Mouse (Mus musculus): ENCODE measurements around the gene Tnfrsf1a.

The Tnfrsf1a gene

DNA sequence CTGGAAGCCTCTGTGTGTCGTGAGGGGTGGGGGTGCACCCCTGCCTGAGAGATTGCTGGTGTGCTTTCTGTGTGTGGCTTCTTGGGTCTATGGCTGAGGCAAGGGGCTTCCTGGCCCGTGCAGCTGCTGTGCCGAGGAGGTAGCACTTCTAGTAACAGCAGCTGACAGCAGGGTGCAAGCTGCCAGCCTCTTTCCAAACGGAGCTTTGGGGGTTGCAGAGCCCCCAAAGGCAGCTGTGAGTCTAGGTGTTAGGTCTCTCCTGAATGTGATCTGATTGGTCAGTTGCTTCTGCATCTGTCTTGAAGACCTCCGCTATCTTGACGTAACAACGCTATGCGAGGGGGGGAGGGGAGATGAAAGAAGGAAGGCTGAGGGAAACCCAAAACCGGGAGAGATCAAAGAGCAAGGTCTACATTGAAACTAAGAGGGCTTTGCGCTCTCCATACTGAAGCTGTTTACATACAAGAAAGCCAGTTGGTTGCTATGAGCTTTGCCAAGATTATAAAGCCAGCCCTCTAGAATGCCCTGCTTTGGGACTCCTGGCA, 6.1 kb downstream of the Tnfrsf1a start:
- DNase-seq, result no peak

DNA sequence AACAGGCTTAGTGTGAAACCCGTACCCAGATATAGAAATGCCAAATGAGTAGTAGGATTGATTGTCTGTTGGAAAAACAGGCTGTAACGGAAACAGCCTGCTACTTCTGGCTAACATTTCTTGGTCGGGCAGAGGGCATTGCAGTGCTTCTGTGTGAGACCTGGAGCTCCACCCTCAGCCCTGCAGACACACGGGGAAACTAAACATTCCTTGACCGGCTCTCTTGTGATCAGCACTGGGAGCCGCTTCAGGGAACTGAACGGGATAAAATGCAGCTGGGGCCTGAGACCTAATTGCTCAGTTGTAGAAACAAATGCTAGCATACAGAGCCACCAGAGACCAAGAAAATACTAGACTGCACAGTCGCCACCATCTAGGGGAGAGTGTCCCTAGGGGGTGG, 7.1 kb downstream of the Tnfrsf1a start:
- no peak for DNase-seq

DNA sequence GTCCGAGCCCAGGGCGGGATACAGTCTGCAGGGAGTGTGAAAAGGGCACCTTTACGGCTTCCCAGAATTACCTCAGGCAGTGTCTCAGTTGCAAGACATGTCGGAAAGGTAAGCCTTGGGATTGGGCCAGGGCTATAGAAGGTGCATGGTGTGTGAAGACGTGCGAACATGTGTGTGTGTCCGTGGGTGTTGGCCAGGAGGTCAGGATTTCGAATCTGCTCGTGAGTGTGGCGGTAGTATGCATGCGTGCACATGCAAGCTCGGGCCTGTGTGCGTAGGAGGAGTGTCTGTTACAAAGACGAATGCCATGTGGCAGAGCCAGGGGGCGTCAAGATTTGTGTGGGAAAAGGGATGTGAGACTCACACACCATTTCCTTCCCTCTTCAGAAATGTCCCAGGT, 8.2 kb downstream of the Tnfrsf1a start:
- DNase-seq, result no peak

DNA sequence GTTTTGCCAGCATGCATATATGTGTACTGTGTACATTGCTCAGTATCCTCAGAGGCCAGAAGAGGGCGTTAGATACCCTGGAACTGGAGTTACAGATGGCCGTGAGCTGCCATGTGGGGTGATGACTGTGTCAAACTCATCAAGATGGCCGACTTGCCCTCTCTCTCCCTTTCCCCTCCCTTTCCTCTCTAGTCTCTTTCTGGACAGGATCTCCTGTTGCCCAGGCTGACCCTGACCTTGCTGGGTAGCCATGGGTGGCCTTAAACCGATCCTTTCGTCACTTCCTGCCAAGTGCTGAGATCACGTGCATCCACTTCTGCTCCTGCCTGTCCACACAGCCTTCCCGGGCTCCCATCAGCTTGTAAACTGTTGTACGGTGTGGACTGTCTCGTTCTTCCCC, 10.8 kb downstream of the Tnfrsf1a start:
- no peak for DNase-seq

DNA sequence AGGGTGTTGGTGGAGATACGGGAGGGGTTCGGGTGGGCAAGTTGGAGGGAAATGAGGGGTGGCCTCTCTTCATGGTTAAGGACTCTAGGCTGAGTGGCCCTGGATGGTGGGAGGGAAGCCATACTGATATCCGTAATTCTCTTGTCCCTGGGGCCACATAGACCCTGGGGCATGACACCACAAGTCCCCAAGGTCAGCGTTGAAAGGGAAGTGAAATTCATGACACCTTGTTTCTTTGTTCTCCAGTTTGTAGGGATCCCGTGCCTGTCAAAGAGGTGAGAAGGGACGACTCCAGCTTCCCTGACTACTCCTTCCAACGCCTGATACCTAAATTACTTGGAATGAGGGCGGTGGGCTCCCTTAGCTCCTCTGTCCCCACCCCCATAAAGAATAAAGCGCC, 11.7 kb downstream of the Tnfrsf1a start:
- no peak for DNase-seq

DNA sequence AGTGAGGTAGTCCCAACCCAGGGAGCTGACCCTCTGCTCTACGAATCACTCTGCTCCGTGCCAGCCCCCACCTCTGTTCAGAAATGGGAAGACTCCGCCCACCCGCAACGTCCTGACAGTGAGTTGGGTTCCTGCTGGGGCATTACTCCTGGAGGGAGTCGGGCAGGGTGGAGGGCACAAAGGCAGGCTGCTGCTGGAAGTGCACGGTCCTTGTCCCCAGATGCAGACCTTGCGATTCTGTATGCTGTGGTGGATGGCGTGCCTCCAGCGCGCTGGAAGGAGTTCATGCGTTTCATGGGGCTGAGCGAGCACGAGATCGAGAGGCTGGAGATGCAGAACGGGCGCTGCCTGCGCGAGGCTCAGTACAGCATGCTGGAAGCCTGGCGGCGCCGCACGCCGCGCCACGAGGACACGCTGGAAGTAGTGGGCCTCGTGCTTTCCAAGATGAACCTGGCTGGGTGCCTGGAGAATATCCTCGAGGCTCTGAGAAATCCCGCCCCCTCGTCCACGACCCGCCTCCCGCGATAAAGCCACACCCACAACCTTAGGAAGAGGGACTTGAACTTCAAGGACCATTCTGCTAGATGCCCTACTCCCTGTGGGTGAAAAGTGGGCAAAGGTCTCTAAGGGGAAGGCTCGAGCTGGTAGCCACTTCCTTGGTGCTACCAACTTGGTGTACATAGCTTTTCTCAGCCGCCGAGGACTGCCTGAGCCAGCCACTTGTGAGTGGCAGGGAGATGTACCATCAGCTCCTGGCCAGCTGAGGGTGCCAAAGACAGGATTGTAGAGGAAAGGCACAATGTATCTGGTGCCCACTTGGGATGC, 12.5 kb downstream of the Tnfrsf1a start:
- peak; percentile 72 to 79 for DNase-seq

DNA sequence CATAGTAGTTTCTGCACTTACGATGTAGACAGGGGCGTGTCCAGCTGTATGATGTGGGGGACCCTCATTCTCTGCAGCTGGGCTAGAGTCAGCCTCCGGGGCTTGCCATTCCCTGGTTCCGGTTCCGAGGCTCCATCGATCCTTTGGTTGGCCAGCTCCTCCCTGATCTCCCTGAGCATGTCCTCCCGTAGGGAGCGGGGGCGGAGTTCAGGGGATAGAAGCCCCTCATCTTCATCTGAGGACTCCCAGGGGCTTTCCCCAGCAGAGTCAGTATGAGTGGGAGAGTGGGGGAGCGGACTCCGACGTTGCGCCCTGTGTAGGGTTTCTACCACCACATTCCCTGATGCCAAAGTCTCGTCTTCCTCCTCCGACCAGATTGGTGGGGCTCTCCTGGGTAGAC, 13.9 kb downstream of the Tnfrsf1a start:
- no peak for DNase-seq

DNA sequence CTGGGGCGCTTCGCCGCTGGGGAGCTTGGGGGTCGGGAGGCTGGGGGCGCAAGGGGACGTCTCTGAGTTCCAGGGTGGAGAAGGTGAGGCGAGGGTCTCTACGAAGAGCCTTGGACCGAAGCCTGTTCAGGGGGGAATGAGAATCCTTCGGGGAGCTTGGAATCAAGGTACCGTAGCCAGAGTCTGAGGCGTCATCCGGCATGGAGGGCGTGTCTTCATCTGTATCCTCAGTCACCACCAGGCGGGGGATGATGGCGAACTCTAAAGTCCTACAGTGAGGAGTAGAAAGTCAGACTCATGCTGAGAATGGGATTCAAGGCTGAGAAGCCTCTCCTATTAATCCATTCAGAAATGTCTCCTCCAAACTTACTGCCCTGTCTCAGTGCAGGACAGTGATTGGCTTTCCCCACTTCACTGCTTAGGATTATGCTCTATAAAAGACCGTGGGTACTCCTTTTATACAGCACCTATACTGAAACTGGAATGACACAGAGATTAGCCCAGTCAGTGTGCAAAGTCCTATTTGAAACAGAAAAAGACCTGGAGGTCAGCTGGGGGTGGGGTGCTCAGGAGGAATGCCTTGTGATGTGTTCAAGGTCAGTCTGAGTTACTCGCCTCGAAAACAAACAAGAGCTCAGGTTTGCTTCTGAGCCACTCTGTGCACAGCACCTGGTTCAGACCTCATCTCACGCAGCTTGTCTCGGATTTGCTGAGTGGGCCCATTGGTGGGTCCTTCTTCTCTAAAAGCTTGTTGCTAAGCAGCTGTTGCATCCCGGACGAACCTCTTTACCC, 14.5 kb downstream of the Tnfrsf1a start:
- peak; percentile 67 to 80 for DNase-seq

DNA sequence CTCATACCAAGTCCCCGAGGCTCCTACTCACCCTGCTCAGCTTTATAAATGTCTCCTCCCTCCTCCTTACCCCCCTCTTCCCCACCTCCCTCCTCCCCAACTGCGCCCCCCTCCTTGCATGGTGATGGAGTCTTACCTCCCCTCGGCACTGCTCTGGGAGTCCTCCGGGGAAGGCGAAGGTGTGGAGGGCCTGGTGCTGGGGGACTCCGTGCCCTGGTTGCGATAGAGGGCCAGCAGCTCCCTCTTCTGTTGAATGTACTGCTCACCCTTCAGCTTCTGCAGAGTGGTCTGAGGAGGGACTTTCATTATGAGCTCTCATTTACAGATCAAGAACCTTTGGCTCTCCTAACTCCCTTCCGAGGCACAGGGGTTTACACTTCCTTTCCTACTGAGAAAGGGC, 15.3 kb downstream of the Tnfrsf1a start:
- no peak for DNase-seq

DNA sequence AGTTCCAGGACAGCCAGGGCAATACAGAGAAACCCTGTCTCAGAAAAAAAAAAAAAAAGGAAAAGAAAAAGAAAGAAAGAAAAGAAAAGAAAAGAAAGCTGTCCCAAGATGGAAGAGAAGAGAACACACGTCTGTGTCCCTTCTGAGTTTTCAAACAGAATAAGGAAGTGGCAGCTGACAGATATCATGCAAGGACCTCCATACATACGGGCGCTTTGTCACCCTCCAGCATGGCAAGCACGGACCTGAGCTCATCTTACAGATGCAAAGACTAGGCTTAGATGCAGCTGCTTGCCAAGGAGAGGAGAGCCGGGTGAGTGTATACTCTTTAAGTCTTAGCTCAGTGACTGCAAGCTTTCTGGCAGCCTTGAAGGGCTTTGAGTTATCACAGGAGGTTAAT, 16.4 kb downstream of the Tnfrsf1a start:
- no peak for DNase-seq

DNA sequence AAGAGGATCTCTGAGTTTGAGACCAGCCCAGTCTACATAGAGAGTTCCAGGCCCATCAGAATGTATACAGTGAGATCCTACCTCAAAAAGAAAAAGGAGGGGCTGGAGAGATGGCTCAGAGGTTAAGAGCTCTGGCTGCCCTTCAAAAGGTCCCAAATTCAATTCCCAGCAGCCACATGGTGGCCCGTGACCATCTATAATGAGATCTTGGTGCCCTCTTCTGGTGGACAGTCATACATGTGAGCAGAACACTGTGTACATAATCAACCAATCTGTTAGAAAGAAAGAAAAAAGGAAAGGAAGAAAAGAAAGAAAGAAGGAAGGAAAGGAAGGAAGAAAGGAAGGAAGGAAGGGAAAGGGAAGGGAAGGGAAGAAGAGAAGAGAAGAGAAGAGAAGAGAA, 17.0 kb downstream of the Tnfrsf1a start:
- DNase-seq, result no peak

DNA sequence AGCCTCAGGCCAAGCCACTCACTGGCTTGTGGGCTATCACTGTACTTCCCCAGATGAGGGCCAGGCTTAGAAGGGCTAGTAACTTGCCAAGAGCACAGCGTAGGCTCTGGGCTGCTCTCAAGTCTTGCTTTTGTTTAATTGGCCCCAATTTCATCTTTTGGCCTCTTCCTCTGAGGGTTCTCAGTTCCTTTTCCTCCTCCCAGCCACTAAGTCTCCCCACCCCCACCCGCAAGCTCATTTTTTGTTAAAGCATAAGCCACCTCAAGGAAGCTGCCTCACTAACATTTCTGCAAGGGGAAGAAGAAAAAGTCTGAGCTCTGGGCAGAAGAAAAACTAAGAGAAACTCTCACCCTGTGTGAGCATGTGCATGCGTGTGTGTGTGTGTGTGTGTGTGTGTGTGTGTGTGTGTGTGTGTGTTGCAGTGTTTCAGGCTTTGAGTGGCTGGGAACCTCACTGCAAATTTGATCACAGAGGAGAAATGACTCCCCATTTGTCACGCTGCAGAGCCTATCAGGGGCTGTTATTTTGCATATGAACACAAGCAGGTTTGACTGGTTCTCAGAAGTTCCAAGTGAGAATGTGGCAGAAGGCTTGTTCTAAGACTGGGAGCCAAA, 18.7 kb downstream of the Tnfrsf1a start:
- peak in 1 of 2 experiments; percentile 68 for DNase-seq

DNA sequence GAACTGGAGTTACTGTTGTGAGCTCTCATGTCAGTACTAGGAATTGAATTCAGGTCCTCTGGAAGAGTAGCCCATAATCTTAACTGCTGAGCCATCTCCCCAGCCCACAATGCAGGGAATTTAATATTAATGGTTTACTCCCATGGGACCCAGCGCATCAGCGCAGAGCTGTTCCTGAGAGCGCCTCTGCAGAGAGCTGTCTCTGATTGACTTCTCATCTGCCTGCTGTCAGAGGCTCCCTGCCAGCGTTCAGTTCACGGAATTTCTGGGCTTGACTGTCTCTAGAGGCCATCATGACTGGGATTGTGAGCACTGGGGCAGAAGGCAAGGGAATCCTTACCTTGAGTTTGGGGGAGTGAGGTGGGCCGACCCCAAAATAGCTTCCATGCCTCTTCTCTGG, 27.9 kb downstream of the Tnfrsf1a start:
- no peak for DNase-seq

DNA sequence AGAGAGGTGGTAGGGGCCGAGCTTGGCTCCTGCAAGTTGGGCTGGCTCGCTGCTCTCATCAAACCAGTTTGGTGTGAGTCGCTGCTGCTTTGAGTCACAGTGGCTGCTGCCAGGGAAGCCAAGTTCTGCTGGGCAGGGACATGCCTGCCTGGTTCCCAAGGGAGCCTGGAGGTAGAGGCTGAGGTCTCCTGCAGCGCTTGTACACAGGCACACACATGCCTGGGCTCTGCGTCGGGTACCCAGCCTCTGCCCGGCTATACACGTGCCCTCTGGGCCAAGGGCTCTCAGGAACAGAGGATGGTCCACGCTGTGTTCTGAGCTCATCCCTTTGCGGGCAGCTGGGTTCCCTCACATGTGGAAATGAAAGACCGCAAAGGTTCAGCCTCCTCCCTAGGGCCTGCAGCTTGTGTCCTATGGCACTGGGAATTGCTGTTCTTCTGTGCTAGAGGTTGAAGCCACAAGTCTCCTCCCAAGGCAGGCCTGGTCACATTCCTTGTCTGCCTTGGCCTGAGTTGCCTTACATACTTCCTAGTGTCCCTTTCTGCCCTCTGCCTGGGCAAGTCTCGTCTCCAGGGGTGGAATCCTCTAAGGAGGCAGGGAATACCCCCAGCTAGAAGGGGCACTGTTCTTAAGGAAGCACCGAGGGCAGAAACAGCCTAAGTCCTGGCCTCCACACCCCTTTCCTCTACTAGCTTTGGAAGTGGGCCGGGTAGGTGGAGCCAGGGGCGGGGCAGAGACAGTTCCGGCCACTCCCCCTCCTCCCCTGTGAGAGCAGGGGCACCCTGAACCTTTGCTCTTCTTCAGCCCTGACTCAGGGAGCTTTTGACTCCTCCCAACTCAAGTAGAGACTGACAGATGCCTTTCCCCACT, 28.7 kb downstream of the Tnfrsf1a start:
- DNase-seq, result peak; percentile 94 to 96

DNA sequence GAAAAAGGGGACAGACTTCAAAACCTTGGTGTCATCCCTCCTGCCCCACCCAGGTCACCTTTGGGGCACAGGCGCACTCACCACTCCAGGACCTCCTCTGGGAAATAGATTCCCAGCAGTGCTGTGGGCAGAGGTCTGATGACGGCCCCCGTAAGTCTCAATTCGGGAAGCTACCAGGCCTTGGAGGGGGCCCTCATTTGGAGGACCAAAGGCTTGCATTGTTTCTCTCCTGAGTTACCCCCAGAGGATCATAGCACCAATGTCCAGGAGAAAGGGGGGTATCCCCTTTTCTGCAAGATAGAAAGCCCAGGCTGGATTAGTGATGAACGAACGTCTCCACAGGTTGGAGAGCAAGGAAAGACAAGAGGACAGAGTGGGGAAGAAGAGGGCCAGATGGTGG, 29.5 kb downstream of the Tnfrsf1a start:
- no peak for DNase-seq

DNA sequence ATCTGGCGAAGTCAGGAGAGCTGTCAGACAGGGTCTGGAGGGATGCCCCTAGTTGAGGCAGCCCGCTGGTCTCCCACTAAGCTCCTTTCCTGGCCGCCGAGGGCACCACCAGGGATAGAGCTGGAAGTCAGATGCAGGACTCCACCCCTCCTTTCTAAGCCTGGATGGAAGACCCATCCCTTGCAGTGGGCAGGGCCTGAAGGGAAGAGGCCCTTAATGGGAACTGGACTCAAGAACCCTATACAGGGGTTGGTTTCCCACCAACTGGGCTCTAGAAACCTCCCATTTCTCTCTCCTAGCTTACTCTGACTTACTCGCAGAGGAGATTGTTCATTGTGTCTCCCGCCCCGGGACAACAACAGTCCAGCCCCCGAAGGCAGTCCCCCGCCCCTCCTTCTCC, 30.6 kb downstream of the Tnfrsf1a start:
- no peak for DNase-seq

DNA sequence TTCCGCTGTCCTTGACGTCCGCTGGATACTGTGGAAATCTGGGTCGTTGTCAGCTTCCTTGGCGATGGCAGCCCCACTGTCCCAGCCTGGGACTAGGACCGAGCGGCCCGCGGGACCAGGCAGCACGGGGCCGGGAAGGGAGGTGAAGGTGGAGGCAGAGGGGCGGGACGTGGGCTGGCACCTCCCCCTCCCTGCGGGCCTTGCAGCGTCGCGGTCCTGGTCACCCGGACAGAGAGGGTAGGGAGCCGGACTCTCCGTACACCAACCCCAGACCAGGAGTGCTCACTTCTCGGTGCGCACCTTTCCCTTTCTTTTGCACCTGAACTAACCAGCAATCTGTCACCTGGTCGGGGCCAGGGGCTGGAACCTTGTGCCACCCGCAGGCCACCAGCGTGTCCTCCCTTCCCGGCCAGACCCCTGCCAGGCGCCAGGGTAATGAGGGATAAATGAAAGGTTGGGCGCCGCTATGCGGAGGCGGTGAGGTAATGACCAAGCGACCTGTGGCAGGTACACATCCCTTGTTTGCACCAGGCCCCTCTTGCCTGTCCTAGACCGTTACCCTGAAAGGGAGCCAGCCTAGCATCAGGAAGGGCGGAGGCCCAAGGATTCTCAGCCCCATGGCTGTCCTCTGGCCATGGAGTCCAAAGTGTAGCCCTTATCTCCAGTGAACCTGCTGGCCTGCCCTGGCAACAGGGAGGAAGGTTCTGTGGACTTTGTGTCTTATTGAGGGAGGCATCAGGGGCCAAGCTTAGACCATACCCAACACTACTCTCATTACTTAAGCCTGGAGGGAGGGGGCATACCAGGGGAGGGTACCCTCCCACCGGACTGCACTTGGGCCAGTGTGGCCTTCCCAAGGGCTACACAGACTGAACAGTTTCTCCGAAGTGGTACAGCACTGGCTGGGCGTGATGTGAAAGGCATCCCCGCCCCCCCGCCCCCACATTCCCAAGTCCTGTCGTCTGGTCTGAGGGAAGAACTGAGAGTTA, 31.5 kb downstream of the Tnfrsf1a start, which contains the start of gene Plekhg6:
Gene Plekhg6, minus strand, starts transcription at position 422 of the 989 bp plus-strand sequence.
- peak; percentile 69 to 73 for DNase-seq

DNA sequence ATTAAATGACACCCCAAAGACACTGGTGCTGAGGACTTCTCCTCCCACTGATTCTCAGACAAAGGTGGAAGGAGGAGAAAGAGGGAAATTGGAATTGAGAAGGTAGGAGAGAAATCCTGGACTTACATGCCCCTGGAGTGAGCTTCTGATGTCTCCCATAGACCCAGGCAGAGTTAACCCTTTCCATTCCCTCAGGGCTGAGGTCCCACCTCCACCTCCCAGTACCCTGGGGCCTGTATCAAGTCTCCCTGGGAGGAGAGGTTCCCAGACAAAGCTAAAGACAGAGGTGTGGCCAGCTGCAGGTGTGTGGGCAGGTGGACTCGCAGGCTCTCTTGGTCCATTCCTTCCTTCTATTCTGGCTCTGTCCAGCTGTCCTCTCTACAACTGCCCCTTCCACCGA, 32.9 kb downstream of the Tnfrsf1a start:
- DNase-seq, result no peak

DNA sequence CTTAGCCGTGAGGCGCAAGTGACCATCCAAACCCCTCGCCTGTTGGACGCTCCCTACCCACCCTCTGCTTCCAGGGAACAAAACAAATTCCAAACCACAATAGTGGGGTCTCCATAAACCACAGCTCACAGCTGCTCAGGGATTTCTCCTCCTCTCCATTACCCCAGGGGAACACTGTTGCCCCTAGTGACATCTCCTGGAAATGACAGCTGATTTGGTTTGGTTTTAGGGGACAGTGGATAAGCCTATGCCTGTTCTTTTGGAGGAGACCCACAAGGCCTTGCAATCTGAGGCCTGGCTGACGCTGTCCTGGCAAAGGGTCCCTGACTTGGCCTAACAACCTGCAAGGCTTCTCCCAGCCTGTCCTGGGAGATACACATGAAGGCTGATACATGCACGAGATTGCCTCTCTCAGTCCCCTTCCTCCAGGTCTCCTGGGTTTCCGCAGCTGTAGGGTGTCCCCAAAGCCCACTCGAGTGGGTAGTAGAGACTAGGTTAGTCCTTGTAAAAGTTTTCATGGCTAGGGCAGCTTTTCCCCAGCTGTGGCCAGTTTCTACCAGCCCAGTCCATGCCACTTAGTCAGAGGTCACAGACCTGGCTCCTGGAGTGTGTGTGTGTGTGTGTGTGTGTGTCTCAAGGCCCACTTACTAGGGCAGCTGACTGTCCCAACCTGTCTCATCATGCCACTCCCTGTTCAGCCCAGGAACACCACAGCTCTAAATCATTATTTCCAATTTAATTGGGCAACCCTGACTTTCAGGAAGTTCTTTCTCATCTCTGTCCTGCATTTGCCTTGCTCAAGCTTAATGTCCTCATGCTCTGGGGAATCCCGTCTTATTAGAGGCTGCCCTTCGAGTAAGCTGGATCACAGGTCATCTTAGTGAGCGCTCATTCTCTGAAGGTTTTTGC, 36.2 kb downstream of the Tnfrsf1a start:
- DNase-seq, result peak in 1 of 2 experiments; percentile 42

DNA sequence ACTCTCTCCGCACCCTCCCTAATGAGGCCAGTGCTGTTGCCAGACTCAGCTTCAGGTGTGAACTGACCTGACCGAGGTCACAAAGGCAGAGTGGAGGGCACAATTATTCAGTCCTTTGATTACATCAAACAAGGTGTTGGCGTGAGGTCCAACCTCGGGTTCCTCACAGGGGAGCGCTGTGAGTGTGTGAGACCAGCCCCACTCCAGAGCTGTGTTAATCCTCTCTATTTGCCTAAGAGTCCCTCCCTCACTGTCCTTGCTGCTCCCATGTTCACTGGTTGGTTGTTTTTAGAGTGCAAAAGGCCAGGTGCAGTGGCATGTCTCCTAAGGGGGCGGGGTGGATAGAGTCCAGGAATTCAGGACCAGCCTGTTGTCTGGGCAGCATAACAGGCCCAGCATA, 36.9 kb downstream of the Tnfrsf1a start:
- no peak for DNase-seq
